Mouse (Mus musculus) testis, adult 2 months (tissue): Measurements from ENCODE around the gene Esam.

ENCODE experiments used
- CTCF ChIP-seq: fragments of 200-500 bp; IDR thresholded peaks from 2 replicates; pipeline ENCODE4 v1.5.1; 2012; ENCODE audit warnings: low read depth, mild to moderate bottlenecking, inconsistent platforms, low read length, moderate library complexity; ENCODE audit not compliant: control insufficient read depth, insufficient read depth, insufficient replicate concordance
- POLR2A ChIP-seq: fragments of 200-500 bp; IDR thresholded peaks from 2 replicates; pipeline ENCODE4 v1.6.1; 2012; ENCODE audit warnings: low read depth, mild to moderate bottlenecking, inconsistent platforms, low read length, moderate library complexity; ENCODE audit not compliant: control insufficient read depth

DNA sequence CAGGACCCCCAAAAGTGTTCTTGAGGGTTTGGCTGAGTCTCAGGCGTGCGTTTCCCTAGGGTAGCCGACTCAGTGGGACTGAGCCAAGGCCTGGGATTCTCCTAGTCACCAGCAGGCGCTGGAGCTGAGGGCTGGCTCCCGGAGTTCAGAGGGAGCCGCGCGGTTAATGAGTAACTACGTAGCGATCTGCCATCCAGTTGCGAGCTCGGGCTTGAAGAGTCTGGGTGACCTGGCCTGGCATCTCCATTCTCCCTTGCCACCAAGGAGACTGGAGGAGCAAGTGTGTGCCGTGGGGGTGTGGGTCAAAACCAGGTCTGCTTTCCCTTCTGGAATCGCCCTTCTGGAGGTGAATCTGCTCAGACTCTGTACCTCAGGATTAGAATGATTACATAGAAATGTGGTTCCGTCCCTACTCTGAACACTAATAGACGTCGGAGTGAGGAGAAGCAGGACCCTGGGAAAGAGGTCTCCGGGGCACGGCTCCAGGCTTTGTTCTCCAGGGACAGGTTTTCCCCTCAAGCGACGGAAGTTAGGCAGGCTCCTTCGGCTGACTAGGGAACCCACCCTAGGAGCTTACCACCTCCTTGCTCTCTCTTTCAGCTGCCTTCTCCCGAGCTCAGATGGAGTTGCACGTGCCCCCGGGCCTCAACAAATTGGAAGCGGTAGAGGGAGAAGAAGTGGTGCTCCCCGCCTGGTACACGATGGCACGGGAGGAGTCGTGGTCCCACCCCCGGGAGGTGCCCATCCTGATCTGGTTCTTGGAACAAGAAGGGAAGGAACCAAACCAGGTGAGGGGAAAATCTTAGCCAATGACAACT is 3.2 kb downstream of the Esam start:
- TF ChIP-seq POLR2A, result no peak
- 0 out of 2 replicates have a peak, but pooled peaks have one; percentile 15 for TF ChIP-seq CTCF
